Mouse (Mus musculus) ES-Bruce4 (cell line): ENCODE results near the gene Pxt1.

Source experiments
- CTCF ChIP-seq: IDR thresholded peaks from one replicate; pipeline ENCODE4 v1.8.1; 2011; ENCODE audit warnings: low read depth, low read length
- EP300 ChIP-seq: IDR thresholded peaks from 2 replicates; pipeline ENCODE4 v1.6.1; 2011; ENCODE audit warnings: low read depth, low read length; ENCODE audit not compliant: insufficient read depth
- POLR2A ChIP-seq: IDR thresholded peaks from one replicate; pipeline ENCODE4 v1.8.1; 2011; ENCODE audit warnings: low read length; ENCODE audit not compliant: insufficient read depth

GRCm38 (mm10) chr17:28982591-28982990 is 39.0 kb upstream of the Pxt1 start:
- peak; percentile 83 for TF ChIP-seq EP300
- TF ChIP-seq CTCF = no peak
- no peak for TF ChIP-seq POLR2A
